Mouse (Mus musculus) G1E (cell line): ENCODE data around the gene Igsf9b. TPM values are rescaled to one million over a fixed set of nuclear protein-coding genes. Genes with fewer than 3 reads are reported as not detected.

Experiments
- ATAC-seq: 2 replicates; pipeline ENCODE4 v1.8.0; 2016; ENCODE audit warnings: mild to moderate bottlenecking; ENCODE audit not compliant: insufficient number of reproducible peaks, poor library complexity, low FRiP score, severe bottlenecking; ENCODE audit errors: extremely low read depth
- DNase-seq: peaks from one replicate; pipeline ENCODE4 v3.0.0; 2012; ENCODE audit warnings: low spot score
- H3K27me3 ChIP-seq: 2 replicates; pipeline ENCODE4 v1.6.1; 2012; ENCODE audit warnings: mild to moderate bottlenecking, low read length, inconsistent platforms; ENCODE audit not compliant: insufficient read depth
- H3K36me3 ChIP-seq: replicated peaks from 2 replicates; pipeline ENCODE3; 2012; ENCODE audit warnings: mild to moderate bottlenecking, inconsistent platforms
- H3K4me1 ChIP-seq: 2 replicates; pipeline ENCODE4 v1.6.1; 2012; ENCODE audit warnings: low read depth, low read length, inconsistent platforms, mixed read lengths; ENCODE audit not compliant: insufficient read depth
- H3K4me3 ChIP-seq: 2 replicates; pipeline ENCODE4 v1.5.1; 2012; ENCODE audit warnings: low read depth, mild to moderate bottlenecking, inconsistent platforms, low read length, moderate library complexity, mixed read lengths
- H3K9me3 ChIP-seq: replicated peaks from 2 replicates; pipeline ENCODE4 v1.6.1; 2012; ENCODE audit warnings: inconsistent platforms
- CTCF ChIP-seq: IDR thresholded peaks from 2 replicates; pipeline ENCODE4 v1.5.1; 2012; ENCODE audit warnings: low read depth, low read length, inconsistent platforms, mixed read lengths
- GATA1 ChIP-seq: IDR thresholded peaks from 2 replicates; pipeline ENCODE4 v1.6.1; 2012; ENCODE audit warnings: borderline replicate concordance, low read length, inconsistent platforms, mixed read lengths
- GATA2 ChIP-seq: IDR thresholded peaks from 2 replicates; pipeline ENCODE4 v1.6.1; 2012; ENCODE audit warnings: low read depth, low read length, inconsistent platforms, borderline replicate concordance
- POLR2AphosphoS5 ChIP-seq: IDR thresholded peaks from 2 replicates; pipeline ENCODE4 v1.6.1; 2012; ENCODE audit warnings: low read depth, low read length, inconsistent platforms; ENCODE audit not compliant: insufficient replicate concordance
- TAL1 ChIP-seq: conservative IDR thresholded peaks from 2 replicates; pipeline ENCODE4 v1.6.1; 2012; ENCODE audit warnings: low read depth, low read length, inconsistent platforms, mixed read lengths
- polyA plus RNA-seq: library from polyadenylated mRNA; stranded (reverse); fragments of >175 nt; gene quantifications from 2 replicates; pipeline ENCODE4 v1.2.3, GENCODE M21; 2012
- total RNA-seq, 2 experiments: library from RNA; stranded (forward) in 1 of 2; stranded (reverse) in 1 of 2; fragments of 200-1000 nt in 1 of 2; fragments of >200 nt in 1 of 2; fragmentation: Nextera tagmentation in 1 of 2; gene quantifications; 2 replicates each; pipeline ENCODE4 v1.2.3; 2014 to 2017

Gene Igsf9b
- total and polyA plus RNA-seq, 3 experiments, result 0.11 TPM; not detected in 2

DNA sequence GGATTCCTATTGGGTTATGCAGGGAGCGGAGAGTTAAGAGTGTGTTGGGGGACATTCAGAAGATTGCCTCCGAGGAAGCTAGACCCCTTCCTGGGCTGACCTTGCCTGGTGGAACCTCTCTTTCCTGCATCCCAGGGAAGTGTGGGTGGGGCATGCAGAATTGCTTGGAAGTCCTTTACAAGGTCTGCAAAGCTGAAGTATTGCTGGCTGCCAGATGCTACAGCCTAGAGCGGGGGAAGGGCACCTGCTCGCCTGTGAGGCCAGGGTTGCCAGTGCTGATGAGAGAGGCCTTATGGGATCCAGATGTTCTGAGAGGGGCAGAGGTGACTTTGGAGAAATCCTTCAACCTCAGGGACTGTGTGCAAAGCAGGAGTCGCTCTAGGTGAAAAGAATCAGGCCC lies 2.5 kb downstream of the Igsf9b start:
- DNase-seq, result no peak
- no peaks in the 10 kb centered on the region for H3K4me1 ChIP-seq
- H3K27me3 ChIP-seq, result no peaks in the 10 kb centered on the region; the same call in 1 of the 2 replicates
- no peak for ATAC-seq
- H3K36me3 ChIP-seq, result no peaks in the 10 kb centered on the region
- TF ChIP-seq POLR2AphosphoS5 (no peak), CTCF (no peak), TAL1 (no peak), GATA2 (no peak), GATA1 (no peak)
- no peak overlapping the region for H3K4me3 ChIP-seq
- peaks cover 38% of the 10 kb centered on the region for H3K9me3 ChIP-seq

DNA sequence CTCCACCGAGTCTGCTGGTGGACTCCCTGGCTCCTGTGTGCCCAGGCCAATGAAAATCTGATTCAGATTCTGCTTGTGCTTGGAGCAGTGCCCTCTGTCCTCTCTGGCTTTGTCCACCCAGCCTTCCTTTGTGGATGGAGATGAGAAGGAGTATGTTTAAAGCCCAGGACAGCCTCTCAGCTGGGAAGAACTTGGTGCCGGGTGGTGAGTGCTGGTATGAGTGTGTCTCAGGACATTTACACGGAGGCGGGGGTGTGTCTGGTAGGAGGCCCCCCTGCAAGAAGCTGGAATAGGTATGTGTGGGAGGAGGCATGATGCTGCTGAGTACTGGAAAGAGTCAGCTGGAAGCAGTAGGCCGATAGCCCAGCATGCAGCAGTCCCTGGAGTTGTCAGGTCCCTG lies 3.3 kb downstream of the Igsf9b start:
- Histone ChIP-seq H3K9me3 (peaks cover 41% of the 10 kb centered on the region), H3K36me3 (no peaks in the 10 kb centered on the region), H3K4me3 (no peak overlapping the region), H3K4me1 (no peaks in the 10 kb centered on the region), H3K27me3 (no peaks in the 10 kb centered on the region; the same call in 1 of the 2 replicates)
- no peak for TF ChIP-seq POLR2AphosphoS5
- TF ChIP-seq GATA1, result no peak
- no peak for TF ChIP-seq GATA2
- TF ChIP-seq TAL1, result no peak
- no peak for TF ChIP-seq CTCF
- ATAC-seq (no peak), DNase-seq (no peak)

DNA sequence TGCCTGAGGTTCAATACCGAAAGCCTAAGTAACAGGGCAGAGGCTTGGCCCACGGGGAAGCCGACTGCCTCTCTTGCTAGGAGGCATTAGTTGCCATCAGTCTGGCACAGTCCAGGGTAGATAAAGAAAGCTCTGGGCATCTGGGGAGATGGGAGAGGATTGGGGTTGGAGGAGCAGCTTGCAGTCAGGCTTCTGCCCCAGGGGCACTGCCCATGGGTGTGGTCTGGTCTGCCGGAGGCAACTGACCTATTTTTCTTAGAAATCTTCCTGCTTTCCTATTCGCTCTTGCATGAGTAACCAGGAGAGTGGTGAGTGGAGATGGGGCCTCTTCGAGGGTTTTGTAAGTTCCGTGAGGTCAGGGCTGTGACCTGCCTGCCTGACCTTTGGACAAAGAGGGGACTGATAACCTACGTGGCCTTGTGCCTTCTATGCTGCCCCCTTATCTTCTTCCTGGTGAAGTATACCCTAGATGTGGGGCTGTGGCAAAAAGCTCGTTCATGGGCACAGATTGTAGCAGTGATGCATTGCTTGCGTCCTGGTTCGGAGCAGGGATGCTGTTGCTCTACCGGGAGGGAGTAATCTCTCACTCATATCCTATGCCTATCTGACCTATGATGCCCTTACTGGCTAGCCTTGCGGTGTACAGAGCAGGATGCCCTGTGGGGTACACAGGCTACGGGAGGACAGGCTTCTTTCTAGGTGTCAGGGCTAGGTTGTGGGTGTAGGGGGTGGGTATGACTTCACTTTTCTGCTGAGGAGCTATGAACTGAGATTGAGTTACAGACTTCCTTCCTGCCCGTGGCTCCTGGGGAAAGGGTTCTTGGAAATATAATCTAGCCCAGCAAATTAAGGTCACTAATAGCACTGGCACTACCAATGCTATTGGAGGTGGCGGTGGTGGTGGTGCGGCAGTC lies 4.8 kb downstream of the Igsf9b start:
- H3K4me3 ChIP-seq, result no peak overlapping the region
- H3K36me3 ChIP-seq, result no peaks in the 10 kb centered on the region
- H3K4me1 ChIP-seq, result no peaks in the 10 kb centered on the region
- TF ChIP-seq GATA2 (no peak), TAL1 (no peak), GATA1 (no peak), POLR2AphosphoS5 (no peak), CTCF (no peak)
- ATAC-seq, result no peak
- H3K27me3 ChIP-seq, result no peaks in the 10 kb centered on the region; the same call in 1 of the 2 replicates
- peaks cover 49% of the 10 kb centered on the region for H3K9me3 ChIP-seq
- DNase-seq, result no peak

DNA sequence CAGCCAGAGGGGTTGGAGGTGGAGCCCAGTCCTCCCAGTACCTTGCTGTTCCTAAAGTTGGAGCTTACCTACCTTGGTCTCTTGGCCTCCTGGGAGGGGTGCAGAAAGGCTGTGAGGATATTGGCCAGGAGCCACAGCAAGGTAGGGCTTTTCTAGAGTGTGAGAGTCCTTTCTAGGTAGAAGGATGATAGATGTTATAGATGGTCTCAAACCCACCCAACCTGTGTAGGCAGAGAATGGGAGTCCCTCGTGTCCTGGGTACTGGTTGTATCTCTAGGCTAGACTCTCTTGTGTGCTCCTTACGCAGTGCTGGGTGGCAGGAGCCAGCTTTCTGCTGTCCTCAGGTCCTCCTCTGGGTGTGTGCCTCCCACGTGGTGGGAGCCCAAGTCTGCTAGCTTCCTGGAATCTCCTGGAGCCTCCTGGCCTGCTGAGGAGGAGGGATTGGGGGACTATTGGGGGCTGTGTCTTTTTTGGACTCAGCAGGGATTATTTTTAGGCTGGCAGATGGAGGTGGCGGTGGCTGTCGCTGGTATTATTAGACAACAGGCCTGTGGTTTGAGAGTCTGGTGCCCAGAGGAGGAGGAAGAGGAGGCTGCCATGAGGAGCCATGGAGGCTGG lies 5.6 kb downstream of the Igsf9b start:
- H3K27me3 ChIP-seq, result no peaks in the 10 kb centered on the region; the same call in 1 of the 2 replicates
- H3K9me3 ChIP-seq, result peaks cover 46% of the 10 kb centered on the region
- no peak for ATAC-seq
- H3K4me3 ChIP-seq, result no peak overlapping the region
- no peak for TF ChIP-seq GATA1
- TF ChIP-seq TAL1, result no peak
- TF ChIP-seq CTCF, result no peak
- no peak for TF ChIP-seq POLR2AphosphoS5
- no peak for TF ChIP-seq GATA2
- DNase-seq, result no peak
- no peaks in the 10 kb centered on the region for H3K36me3 ChIP-seq
- H3K4me1 ChIP-seq, result no peaks in the 10 kb centered on the region

DNA sequence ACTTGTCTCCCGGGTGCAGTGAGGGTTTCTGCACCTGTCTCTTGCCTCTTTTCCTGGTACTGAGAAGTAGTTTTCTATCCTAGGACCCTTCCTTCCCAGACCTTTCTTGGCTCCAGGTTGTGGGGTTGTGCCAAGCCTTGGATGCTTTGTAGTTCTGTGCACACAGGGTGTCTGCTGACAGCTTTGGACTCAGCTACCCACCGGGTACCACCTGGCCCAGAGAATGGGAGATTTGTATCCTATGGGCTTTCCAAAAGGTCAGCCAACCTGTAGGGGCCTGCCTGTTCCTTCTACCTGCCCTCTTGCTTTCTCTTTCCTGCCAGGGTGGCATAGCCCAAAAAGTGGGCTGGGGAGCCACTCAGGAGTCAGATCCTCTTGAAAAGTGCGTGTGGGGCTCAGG lies 6.5 kb downstream of the Igsf9b start:
- no peak overlapping the region for H3K4me3 ChIP-seq
- H3K27me3 ChIP-seq, result no peaks in the 10 kb centered on the region
- H3K9me3 ChIP-seq, result peaks cover 43% of the 10 kb centered on the region
- no peak for DNase-seq
- no peak for ATAC-seq
- H3K4me1 ChIP-seq, result no peaks in the 10 kb centered on the region
- H3K36me3 ChIP-seq, result no peaks in the 10 kb centered on the region
- TF ChIP-seq POLR2AphosphoS5, result no peak
- TF ChIP-seq GATA2, result no peak
- TF ChIP-seq CTCF, result no peak
- no peak for TF ChIP-seq GATA1
- TF ChIP-seq TAL1, result no peak

DNA sequence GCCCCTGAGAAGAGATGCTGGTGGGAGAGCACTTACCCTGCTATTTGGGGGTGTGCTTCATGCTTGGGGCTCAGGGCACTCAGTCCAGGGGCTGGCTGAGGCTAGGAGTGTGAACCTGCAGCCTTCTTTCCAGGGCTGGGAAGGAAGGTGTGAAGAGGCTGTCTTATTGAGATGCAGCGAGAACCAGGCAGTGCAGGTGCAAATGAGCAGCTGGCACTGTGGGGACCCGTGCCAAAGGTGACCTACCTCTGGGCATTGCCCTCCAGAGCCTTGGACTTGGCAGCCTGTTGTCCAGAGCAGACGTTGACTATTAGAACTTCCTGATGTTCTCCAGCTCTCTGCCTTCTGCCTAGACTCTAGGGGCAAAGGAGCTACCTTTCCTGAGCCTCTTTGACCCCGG lies 7.6 kb downstream of the Igsf9b start:
- Histone ChIP-seq H3K4me3 (no peak overlapping the region), H3K4me1 (no peaks in the 10 kb centered on the region), H3K36me3 (no peaks in the 10 kb centered on the region), H3K27me3 (no peaks in the 10 kb centered on the region), H3K9me3 (peaks cover 40% of the 10 kb centered on the region)
- ATAC-seq (no peak), DNase-seq (no peak)
- TF ChIP-seq POLR2AphosphoS5 (no peak), GATA1 (no peak), TAL1 (no peak), CTCF (no peak)

DNA sequence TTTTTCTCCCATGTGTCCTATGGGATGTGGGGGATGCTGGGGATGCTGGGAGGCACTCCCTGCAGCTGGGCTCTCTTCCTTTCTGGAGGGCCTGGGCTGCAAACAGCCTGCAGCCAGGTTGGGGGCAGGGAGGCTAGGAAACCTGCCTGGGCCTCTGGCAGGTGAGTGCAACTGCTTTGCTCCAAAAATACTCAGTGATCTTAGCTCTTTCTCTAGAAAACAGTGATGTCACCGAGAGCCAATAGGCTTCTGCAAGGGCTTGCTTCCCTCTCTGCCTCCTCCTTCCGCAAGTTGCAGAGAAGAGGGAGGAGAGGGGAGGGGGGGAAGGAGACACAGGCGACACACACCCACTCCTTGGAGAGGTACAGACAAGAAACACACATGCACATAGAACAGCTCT lies 8.3 kb downstream of the Igsf9b start:
- Histone ChIP-seq H3K9me3 (peaks cover 38% of the 10 kb centered on the region), H3K4me3 (no peak overlapping the region), H3K36me3 (no peaks in the 10 kb centered on the region), H3K27me3 (no peaks in the 10 kb centered on the region), H3K4me1 (no peaks in the 10 kb centered on the region)
- no peak for ATAC-seq
- TF ChIP-seq GATA1 (no peak), TAL1 (no peak), GATA2 (no peak), POLR2AphosphoS5 (no peak), CTCF (no peak)
- DNase-seq, result no peak
